Mouse (Mus musculus): ENCODE measurements at regions not wholly inside any gene's neighbourhood (a gene's known extent, or its start where the extent isn't known, plus 50 kb on each side); places are given as distances from the start of the nearest gene placed in this dataset.

- H3K4me2 ChIP-seq (replicated peaks; ENCODE audit: low read depth, low read length), result no peak overlapping the region
- H3K4me3 ChIP-seq (ENCODE audit: low read depth, low read length), result no peak overlapping the region
- no peaks in the 10 kb centered on the region for H3K9me3 ChIP-seq (ENCODE audit: control insufficient read depth, low read depth, low read length)
- H3K36me3 ChIP-seq (ENCODE audit: control insufficient read depth, insufficient read depth, low read length), result no peaks in the 10 kb centered on the region
- WGBS, result 26% methylated on average over 3 of the region's 3 CpGs
- no peaks in the 10 kb centered on the region for H3K4me1 ChIP-seq (ENCODE audit: control insufficient read depth, insufficient read depth, low read length)
- no peaks in the 10 kb centered on the region for H3K27me3 ChIP-seq (ENCODE audit: control insufficient read depth, insufficient read depth, low read length)
- no peak for ATAC-seq (ENCODE audit: insufficient number of reproducible peaks, insufficient read depth, low FRiP score, low read depth)
- H3K9ac ChIP-seq (replicated peaks; ENCODE audit: low read depth, low read length), result no peak overlapping the region
- H3K27ac ChIP-seq (ENCODE audit: low read length), result no peak overlapping the region
Observed at GRCm38 (mm10) chr5:91456924-91457323, 54.1 kb upstream of the Btc start.

DNA sequence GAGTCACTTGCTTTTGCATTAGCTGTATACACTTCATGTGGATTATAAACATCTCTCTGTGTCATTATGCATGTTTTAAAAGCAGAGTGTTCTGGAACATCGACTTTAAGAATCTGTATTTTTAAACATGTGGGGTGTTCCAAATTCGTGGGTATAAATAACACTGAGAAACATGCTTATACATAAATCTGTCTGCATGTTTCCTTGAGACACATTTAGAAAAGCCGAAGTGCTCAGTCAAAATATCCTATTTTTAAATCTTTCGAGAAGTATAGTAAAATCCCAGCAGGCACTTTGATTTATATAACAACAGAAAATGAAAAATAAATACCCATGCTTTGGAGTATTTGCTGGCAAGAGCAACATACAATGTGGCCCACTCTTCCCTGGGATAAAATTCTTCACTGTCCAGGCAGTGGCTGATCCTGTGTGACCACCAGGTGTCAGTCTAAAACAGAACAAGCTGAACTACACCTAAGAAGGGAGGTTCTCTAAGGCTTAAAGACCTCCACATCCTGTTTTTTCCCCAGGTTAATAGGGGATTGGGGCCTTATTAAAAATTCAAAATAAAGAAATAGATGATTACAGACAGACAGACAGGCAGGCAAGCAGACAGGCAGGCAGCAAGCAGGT, 52.4 kb upstream of the Parm1 start:
- H3K4me1 ChIP-seq (ENCODE audit: control insufficient read depth, insufficient read depth, low read length), result no peaks in the 10 kb centered on the region
- no peaks in the 10 kb centered on the region for H3K36me3 ChIP-seq (ENCODE audit: control insufficient read depth, insufficient read depth, low read length)
- no peaks in the 10 kb centered on the region for H3K27me3 ChIP-seq (ENCODE audit: control insufficient read depth, insufficient read depth, low read length)
- no peaks in the 10 kb centered on the region for H3K9me3 ChIP-seq (ENCODE audit: control insufficient read depth, low read depth, low read length)
- H3K4me2 ChIP-seq (replicated peaks; ENCODE audit: low read depth, low read length), result no peak overlapping the region
- 38% methylated on average over 4 of the region's 4 CpGs for WGBS
- H3K9ac ChIP-seq (replicated peaks; ENCODE audit: low read depth, low read length), result no peak overlapping the region
- no peak overlapping the region for H3K27ac ChIP-seq (ENCODE audit: low read length)
- no peak overlapping the region for H3K4me3 ChIP-seq (ENCODE audit: low read depth, low read length)
- ATAC-seq (ENCODE audit: insufficient number of reproducible peaks, insufficient read depth, low FRiP score, low read depth), result peak; percentile 49; the same call in 1 of the 2 replicates

Measured in stomach, embryonic 14.5 days (tissue).